Mouse (Mus musculus) heart, embryonic 11.5 days (tissue): ENCODE data around the gene Gm13083. TPM values are rescaled to one million over a fixed set of nuclear protein-coding genes. Genes with fewer than 3 reads are reported as not detected.
"Not testable (repeated sequence)": the region's sequence is repeated elsewhere in the genome, so short reads cannot be mapped to it uniquely, and the experiment has no call there.

Experiments used
- ATAC-seq: fragments of 200-750 bp; cut with Nextera tagmentation; replicated peaks from 2 replicates; pipeline ENCODE4 v1.8.0; 2017; ENCODE audit warnings: moderate library complexity; ENCODE audit not compliant: insufficient number of reproducible peaks, low FRiP score, low TSS enrichment
- H3K27ac ChIP-seq: fragments of 300-500 bp; sonication (generic); 2 replicates; pipeline ENCODE4 v1.5.1; 2014; ENCODE audit warnings: mild to moderate bottlenecking, low read depth, low read length
- H3K27me3 ChIP-seq: fragments of 300-500 bp; sonication (generic); 2 replicates; pipeline ENCODE4 v1.6.1; 2014; ENCODE audit warnings: mild to moderate bottlenecking, low read length, mixed read lengths; ENCODE audit not compliant: control insufficient read depth, insufficient read depth
- H3K36me3 ChIP-seq: fragments of 300-500 bp; sonication (generic); 2 replicates; pipeline ENCODE4 v1.6.1; 2014; ENCODE audit warnings: mild to moderate bottlenecking, low read length, moderate library complexity, mixed read lengths; ENCODE audit not compliant: control insufficient read depth, insufficient read depth
- H3K4me1 ChIP-seq: fragments of 300-500 bp; sonication (generic); 2 replicates; pipeline ENCODE4 v1.6.1; 2014; ENCODE audit warnings: low read length; ENCODE audit not compliant: control insufficient read depth, insufficient read depth
- H3K4me2 ChIP-seq: fragments of 300-500 bp; sonication (generic); 2 replicates; pipeline ENCODE4 v1.6.1; 2014; ENCODE audit warnings: mild to moderate bottlenecking, moderate library complexity
- H3K4me3 ChIP-seq: fragments of 300-500 bp; sonication (generic); 2 replicates; pipeline ENCODE4 v1.5.1; 2014; ENCODE audit warnings: low read depth, low read length
- H3K9ac ChIP-seq: fragments of 300-500 bp; sonication (generic); 2 replicates; pipeline ENCODE4 v1.6.1; 2014; ENCODE audit warnings: mild to moderate bottlenecking, low read depth, low read length, moderate library complexity
- H3K9me3 ChIP-seq: fragments of 300-500 bp; sonication (generic); replicated peaks from 2 replicates; pipeline ENCODE4 v1.6.1; 2016; ENCODE audit warnings: low read length; ENCODE audit not compliant: control insufficient read depth
- WGBS: fragments of 180-500 bp; shearing (Covaris S2); extraction: QIAGEN DNeasy Blood & Tissue Kit; methylation state at CpG from one replicate; pipeline ENCODE4 v1.1.7; 2014; ENCODE audit not compliant: insufficient replicate concordance; 5-methylcytosine and 5-hydroxymethylcytosine counted together
- polyA plus RNA-seq: library from polyadenylated mRNA; unstranded; fragments of >200 nt; fragmentation: Nextera tagmentation; extraction: Ambion mirVana; gene quantifications from 2 replicates; pipeline ENCODE4 v1.2.1, GENCODE M21; 2014

Gm13083 gene
- polyA plus RNA-seq, result not detected in 2 replicates

DNA sequence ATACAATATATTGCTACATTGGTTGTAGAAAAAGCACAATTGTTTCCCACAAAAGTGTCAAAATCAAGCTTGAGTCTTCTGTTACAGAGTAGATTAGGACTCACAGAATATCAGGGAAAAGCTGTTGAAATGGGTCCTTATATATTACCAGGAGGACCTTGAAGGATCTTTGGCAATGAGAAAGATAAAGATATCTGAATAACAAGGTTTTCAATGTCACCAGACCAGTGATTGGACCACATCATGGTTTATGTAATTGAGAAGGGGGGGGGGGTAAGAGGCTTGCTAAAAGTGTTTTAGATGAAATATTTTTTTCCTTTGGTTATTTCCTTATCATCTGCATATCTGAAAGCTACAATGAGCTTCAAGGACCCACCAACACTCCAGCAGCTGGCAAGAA, at the start of gene Gm13083:
Gene Gm13083 (plus strand): TSS at position 301 of the 400 bp plus-strand sequence.
- H3K27ac ChIP-seq, H3K36me3 ChIP-seq, H3K27me3 ChIP-seq, H3K9ac ChIP-seq, H3K4me3 ChIP-seq, H3K4me1 ChIP-seq, H3K9me3 ChIP-seq, H3K4me2 ChIP-seq, ATAC-seq: not testable (repeated sequence)

DNA sequence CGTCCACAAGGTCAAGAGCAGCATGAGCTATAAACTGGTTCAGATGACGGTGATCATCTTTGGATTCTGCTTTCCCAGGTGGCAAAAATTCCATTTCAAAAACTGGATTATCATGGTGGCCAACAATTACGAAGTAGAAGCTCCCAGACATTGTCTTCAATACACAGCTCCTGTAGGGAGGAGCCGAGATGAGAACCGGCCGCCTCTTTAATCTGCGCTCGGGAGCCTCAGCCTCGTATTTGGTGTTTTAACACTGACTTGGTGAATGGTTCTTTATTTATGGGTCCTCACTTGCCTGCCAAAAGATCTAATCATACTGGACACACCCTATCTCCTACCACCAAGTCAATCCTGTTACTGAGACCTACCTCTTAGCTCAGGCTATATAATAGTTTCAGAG, 2.9 kb upstream of the Gm13083 start:
- H3K27me3 ChIP-seq, H3K9me3 ChIP-seq, H3K4me1 ChIP-seq, H3K4me2 ChIP-seq, H3K9ac ChIP-seq, H3K27ac ChIP-seq, ATAC-seq, H3K4me3 ChIP-seq, H3K36me3 ChIP-seq: not testable (repeated sequence)
- WGBS, result 77% methylated on average over 9 of the region's 9 CpGs

DNA sequence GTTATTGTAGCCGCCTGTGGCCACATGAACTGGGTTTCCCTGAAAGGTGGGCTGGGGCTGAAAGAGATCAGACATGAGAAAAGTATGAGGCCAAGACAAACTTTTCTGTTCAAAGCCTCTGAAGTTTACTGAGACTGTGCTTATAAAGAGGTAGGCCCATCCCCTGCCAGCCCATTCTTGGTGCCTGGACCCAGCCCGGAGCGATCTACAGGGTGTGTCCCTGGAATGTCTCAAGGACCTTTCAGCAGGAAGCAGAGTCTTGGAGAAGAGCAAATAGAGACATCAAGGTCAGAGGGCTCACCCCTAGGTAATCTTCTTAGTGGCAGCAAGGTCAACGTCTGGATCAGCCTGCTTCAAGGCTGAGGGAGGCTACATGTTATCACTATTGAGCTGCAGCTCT, 3.3 kb downstream of the Gm13083 start:
- not testable (repeated sequence) for ATAC-seq, H3K4me3 ChIP-seq, H3K27ac ChIP-seq, H3K27me3 ChIP-seq, H3K4me2 ChIP-seq, H3K36me3 ChIP-seq, H3K4me1 ChIP-seq, H3K9ac ChIP-seq, H3K9me3 ChIP-seq
- WGBS, result 73% methylated on average over 4 of the region's 4 CpGs

DNA sequence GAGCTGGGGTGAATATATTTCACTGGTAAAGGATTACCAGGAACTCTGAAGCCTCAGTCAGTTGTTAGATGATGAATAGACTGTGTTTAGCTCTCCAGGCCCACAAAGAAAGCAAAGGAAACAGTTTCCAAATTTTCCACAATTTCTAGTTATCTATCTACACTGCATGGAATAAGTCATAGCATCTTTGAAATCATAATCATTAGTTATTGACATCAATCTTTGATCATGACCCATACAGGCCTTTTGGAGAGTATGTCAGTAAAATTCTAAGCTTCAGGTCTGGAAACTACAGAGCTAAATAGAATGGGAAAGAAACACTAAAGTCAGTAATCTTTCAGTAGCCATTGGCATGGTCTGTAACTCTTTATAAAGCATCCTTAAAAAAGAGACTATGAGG, 42.3 kb downstream of the Gm13083 start, which contains the start of gene Gm13088:
Gene Gm13088 (minus strand): TSS at position 101 of the 400 bp plus-strand sequence.
- not testable (repeated sequence) for H3K36me3 ChIP-seq, ATAC-seq, H3K4me3 ChIP-seq, H3K9ac ChIP-seq, H3K4me2 ChIP-seq, H3K27ac ChIP-seq, H3K27me3 ChIP-seq, H3K9me3 ChIP-seq, H3K4me1 ChIP-seq

Other genes with a start within 250 kb of the Gm13083 start
- gene Pramel1, start 220.6 kb upstream of the Gm13083 start, polyA plus RNA-seq, result not detected in 2 replicates
- 13.6 and 13.7 TPM in 2 replicates for gene Pramef8, start 202.6 kb upstream of the Gm13083 start, polyA plus RNA-seq
- not detected in 2 replicates for gene Oog4, start 164.7 kb upstream of the Gm13083 start, polyA plus RNA-seq
- gene Gm13043, start 103.7 kb upstream of the Gm13083 start, polyA plus RNA-seq, result not detected in 2 replicates
- gene Gm13040, start 79.0 kb upstream of the Gm13083 start, polyA plus RNA-seq, result not detected in 2 replicates
- not detected in 2 replicates for gene BC080695, start 63.3 kb upstream of the Gm13083 start, polyA plus RNA-seq
- not detected in 2 replicates for gene Gm13057, start 63.3 kb upstream of the Gm13083 start, polyA plus RNA-seq
- gene Gm13088, start 42.2 kb downstream of the Gm13083 start, polyA plus RNA-seq, result not detected in 2 replicates
- gene Gm13089, start 87.7 kb downstream of the Gm13083 start, polyA plus RNA-seq, result not detected in 2 replicates
- gene Gm13078, start 104.5 kb downstream of the Gm13083 start, polyA plus RNA-seq, result not detected in 2 replicates
- gene Gm13023, start 174.3 kb downstream of the Gm13083 start, polyA plus RNA-seq, result not detected in 2 replicates
- gene Gm13084, start 201.1 kb downstream of the Gm13083 start, polyA plus RNA-seq, result not detected in 2 replicates
- not detected in 2 replicates for gene Gm13103, start 231.5 kb downstream of the Gm13083 start, polyA plus RNA-seq